Mouse (Mus musculus): ENCODE data around the gene Rasa3. TPM values are rescaled to one million over a fixed set of nuclear protein-coding genes. Genes with fewer than 3 reads are reported as not detected.

The Rasa3 gene
- total RNA-seq, 2 experiments from 2014 or later, result 5.9 to 10.5 TPM

DNA sequence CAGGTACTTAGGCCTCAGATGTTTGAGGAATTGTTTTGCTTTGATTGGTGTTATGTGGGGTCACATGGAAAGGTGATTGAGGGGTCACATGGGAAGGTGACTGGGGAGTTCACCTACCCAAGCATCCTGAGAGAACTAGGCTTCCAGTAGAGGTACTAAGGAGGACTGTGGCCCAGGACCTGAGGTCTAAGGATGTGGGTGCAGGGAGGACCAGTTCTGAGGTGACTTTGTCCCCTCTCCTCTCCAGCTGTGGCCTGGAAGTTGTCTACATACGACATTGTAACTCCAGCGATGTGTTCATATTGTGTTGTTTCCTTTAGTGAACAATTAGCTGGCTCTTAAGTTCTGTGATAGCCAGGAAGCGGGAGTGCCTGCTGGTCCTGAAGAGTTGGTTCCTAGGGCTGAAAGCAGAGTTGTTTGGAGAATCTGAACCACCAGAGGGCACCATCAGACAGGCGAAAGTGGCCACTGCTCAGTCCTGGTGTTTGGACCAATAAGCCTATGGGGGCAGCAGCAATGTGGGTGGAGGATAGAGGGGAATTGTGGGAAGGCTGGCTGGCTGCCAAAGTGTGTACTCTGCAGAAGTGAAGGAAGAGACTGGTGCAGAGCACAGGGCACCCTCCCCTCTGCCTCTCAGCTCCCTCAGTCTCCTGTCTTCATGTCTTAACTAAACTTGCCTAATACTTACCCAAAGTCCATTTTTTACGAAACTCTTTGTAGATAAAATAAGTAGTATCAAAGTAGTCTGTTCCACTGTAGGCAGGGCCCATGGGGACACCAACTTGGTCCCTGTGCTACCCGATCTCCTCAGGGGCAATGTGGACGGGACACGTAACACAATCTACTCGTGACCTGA lies 126.5 kb downstream of the Rasa3 start:
- DNase-seq, result peak; percentile 92
- TF ChIP-seq CTCF (IDR thresholded peaks at IDR 0.05), result peak; percentile 91
- intact Hi-C loops (cut with DNase I), result loop anchor here (1.0 to 5.0 kb wide), 3 partner anchors 128 to 202 kb away; no protein-coding TSS in a partner anchor
- 0 out of 2 replicates have a peak overlapping the region, but pooled peaks have one; percentile 21 for H3K27ac ChIP-seq
- no peak overlapping the region for H3K4me3 ChIP-seq

DNA sequence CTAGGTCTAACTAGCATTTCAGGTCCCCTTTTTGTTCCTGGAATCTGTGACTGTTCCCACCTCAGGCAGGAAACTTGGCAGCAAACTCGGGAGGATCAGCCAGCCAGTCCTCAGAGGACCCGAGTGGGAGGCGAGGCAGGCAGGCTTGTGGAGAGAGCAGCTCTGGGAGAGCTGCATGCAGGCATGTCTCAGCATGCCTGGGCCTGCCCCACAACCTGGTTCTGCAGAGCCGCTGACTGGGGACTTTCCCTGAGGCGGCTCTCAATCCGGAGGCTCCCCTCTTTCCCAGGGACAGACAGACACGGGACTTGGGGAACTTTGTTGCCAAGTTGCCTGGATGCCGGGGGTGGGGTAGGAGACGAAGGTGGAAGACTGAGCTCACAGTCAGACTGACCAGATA lies 128.6 kb downstream of the Rasa3 start:
- Histone ChIP-seq H3K4me3 (peak overlapping the region; percentile 33), H3K27ac (peak overlapping the region; percentile 71)
- intact Hi-C loops (cut with DNase I), result loop anchor here (1.0 kb wide), 2 partner anchors 94 to 136 kb away; no protein-coding TSS in a partner anchor
- peak; percentile 78 for DNase-seq
- no peak for TF ChIP-seq CTCF (IDR thresholded peaks at IDR 0.05)

DNA sequence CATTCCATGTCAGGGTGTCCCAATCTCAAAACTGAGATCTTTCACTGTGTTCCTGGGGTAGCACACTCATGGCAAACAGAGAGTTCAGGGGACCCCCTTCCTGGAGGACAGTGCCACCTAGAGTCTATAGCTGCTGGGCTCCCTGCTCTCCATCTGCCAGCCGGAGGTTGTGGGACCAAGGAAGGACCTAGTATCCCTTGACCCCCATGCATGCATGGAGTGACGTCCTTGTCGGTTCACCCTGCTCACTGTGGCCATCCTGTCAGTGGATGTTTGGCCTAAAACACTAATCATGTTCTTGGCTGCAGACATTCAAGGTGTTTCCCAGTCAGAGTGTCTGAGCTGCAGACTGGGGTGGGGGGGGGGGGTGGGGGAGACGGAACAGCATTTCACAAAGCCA lies 129.2 kb downstream of the Rasa3 start:
- Histone ChIP-seq H3K4me3 (peak overlapping the region; percentile 33; the same call in 1 of the 2 replicates), H3K27ac (peak overlapping the region; percentile 71)
- TF ChIP-seq CTCF (IDR thresholded peaks at IDR 0.05), result peak; percentile 84
- intact Hi-C loops (cut with DNase I), result loop anchor here (1.0 kb wide), 2 partner anchors 93 to 135 kb away; no protein-coding TSS in a partner anchor
- DNase-seq, result peak; percentile 68

DNA sequence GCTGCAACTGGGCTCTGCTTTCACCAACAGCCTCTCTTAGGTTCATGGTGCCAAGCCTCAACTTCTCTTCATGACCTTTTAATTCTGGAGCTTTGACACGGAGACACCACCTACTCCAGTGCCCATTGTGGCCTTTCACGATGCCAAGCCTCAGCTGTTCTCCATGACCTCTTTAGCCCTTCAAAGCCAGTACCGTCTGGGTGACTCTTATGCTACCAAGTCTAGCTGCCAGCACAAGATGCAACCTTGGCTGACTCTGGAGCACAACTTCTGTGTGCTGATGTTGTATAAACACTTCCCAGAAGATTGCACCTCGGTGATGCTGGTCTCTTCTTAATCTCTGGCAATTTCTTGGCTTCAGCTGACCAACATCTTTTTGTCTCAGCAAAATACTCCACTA lies 131.0 kb downstream of the Rasa3 start:
- no peak overlapping the region for H3K27ac ChIP-seq
- no peak for TF ChIP-seq CTCF (IDR thresholded peaks at IDR 0.05)
- no peak for DNase-seq
- H3K4me3 ChIP-seq, result no peak overlapping the region
- intact Hi-C loops (cut with DNase I), result no loop called here

GRCm38 (mm10) chr8:13541526-13541925 lies 135.9 kb downstream of the Rasa3 start:
- no peak overlapping the region for H3K27ac ChIP-seq
- DNase-seq, result no peak
- TF ChIP-seq CTCF (IDR thresholded peaks at IDR 0.05), result no peak
- H3K4me3 ChIP-seq, result no peak overlapping the region
- intact Hi-C loops (cut with DNase I), result no loop called here

DNA sequence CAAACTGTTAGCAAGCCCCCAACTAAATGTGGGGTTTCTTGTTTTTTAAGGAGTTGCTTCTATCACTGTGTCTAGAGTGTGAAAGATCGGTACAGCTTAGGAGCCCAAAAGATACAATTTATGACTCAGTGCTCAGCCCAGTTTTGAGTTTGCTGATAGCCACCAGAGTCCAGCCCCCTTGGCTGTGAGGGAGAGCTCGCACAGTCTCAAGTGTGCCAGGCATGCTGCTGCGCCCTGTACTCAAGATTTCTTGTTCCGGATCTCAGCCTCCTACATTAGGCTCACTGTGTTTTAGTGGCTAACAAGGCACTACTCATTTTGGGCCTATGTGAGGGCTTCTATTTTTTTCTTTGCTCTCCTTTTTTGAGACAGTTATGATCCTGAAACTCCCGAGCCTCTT lies 137.3 kb downstream of the Rasa3 start:
- Histone ChIP-seq H3K27ac (no peak overlapping the region), H3K4me3 (no peak overlapping the region)
- no peak for DNase-seq
- intact Hi-C loops (cut with DNase I), result no loop called here
- no peak for TF ChIP-seq CTCF (IDR thresholded peaks at IDR 0.05)

DNA sequence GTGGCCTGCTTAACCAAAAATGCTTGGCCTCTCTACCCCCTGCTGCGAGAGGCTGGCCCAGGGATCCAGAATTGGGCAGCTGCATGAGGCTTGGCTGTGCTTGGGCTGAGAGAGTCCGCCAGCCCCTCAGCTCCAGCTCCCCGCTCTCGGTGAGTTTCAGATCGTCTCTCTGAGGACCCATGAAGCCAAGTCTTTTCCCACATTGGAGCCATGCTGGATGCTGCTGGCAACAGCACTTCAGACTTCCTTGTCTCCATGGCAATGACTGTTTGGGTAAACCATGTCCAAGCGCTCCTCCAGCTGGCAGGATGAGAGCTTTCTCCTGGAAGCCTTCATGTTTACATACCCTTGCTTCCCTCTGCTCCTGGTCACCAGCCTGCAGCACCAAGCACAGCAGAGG lies 138.6 kb downstream of the Rasa3 start:
- TF ChIP-seq CTCF (IDR thresholded peaks at IDR 0.05), result no peak
- DNase-seq, result peak; percentile 65
- Histone ChIP-seq H3K27ac (peak overlapping the region; percentile 51; the same call in 1 of the 2 replicates), H3K4me3 (peak overlapping the region; percentile 2; the same call in 1 of the 2 replicates)
- intact Hi-C loops (cut with DNase I), result no loop called here

DNA sequence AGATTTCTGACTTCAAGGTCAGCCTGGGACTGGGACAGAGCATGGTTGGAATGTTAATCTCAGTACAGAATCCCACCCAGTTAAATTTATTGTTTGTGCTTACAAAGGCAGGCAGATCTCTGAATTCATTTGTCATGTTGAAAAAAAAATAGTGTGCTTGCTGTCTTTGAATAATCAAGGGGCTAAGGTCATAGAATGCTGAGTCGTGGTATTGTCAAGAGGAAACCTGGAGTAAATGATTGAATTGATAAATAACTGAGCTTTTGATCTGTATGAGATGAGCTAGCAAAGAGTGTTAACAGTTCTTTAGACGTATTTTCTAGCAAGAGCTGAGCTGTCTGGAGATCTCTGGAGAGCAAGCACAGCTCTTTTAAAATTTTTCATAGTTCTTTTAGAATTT lies 140.3 kb downstream of the Rasa3 start:
- no peak overlapping the region for H3K4me3 ChIP-seq
- DNase-seq, result no peak
- intact Hi-C loops (cut with DNase I), result no loop called here
- no peak for TF ChIP-seq CTCF (IDR thresholded peaks at IDR 0.05)
- H3K27ac ChIP-seq, result no peak overlapping the region

DNA sequence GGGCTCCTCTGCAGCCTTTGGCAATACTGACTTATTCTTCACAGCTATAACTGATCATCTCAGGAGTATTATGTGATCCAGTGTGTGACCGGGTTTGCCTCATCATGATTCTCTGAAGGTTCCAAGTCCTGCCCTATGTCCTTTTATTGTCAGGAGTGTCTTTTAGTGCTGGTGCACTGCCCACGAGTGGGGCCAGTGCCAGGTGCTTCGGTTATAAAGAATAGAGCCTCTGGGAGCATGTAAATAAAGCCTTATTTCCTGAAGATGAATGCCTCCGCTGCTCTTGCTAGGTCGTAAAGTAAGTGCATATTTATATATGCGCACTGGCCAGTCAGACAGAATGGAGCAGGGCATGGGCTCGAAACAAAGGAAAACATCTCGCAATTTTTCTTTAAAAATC lies 144.3 kb downstream of the Rasa3 start:
- TF ChIP-seq CTCF (IDR thresholded peaks at IDR 0.05), result no peak
- no peak overlapping the region for H3K4me3 ChIP-seq
- DNase-seq, result no peak
- no peak overlapping the region for H3K27ac ChIP-seq
- intact Hi-C loops (cut with DNase I), result loop anchor here (5.0 kb wide), 1 partner anchor 41 kb away; the partner anchor contains the start of gene Gas6

DNA sequence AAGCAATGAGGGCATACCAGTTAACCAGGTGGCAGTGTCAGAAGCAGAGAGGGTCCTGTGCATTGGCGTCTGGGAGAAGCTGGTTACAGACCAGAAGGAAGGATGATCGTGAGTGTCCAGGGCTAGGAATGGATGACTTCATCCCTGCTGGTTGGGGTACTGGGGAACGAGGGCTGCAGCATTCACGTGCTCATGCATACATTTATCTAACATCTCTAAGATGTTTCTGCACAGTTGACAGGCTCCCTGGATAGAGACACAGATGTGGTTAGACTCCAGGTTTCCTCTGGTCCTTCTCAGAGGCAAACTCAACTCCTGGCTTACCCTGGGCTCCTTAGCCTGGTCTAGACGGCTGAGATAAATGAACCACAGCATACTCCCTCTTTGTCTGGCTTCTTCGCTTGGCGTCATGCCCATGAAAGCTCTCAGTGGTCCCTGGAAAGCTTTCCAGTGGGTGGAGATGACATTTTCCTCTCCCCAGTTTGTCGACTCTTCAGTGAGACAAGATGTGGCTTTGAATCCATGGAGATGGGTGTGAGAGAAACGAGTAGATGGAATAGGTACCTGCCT lies 145.7 kb downstream of the Rasa3 start:
- no peak for TF ChIP-seq CTCF (IDR thresholded peaks at IDR 0.05)
- intact Hi-C loops (cut with DNase I), result loop anchor here (5.0 kb wide), 1 partner anchor 39 kb away; the partner anchor contains the start of gene Gas6
- Histone ChIP-seq H3K27ac (peak overlapping the region; percentile 78), H3K4me3 (no peak overlapping the region)
- DNase-seq, result no peak

DNA sequence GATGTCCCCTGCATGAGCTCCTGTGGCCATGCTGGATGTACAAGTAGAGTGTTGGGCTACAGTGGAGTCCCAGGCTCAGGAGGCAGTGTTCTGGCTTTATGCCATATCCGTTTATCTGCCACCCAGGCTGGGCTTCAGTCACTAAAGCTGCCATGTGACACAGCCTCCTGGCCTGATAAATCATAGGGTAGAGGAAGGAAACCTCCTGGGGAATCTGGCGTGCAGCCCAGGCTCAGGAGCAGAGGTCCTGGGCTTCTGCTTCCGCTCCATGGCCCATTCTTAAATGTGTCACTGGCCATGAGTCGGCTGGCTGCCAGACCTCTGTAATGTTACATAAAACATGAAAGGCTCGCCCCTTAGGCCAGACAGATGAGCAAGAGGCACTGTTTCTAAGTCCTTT lies 146.5 kb downstream of the Rasa3 start:
- peak; percentile 87 for DNase-seq
- H3K27ac ChIP-seq, result peak overlapping the region; percentile 78
- TF ChIP-seq CTCF (IDR thresholded peaks at IDR 0.05), result no peak
- H3K4me3 ChIP-seq, result no peak overlapping the region
- intact Hi-C loops (cut with DNase I), result loop anchor here (5.0 kb wide), 1 partner anchor 39 kb away; the partner anchor contains the start of gene Gas6

DNA sequence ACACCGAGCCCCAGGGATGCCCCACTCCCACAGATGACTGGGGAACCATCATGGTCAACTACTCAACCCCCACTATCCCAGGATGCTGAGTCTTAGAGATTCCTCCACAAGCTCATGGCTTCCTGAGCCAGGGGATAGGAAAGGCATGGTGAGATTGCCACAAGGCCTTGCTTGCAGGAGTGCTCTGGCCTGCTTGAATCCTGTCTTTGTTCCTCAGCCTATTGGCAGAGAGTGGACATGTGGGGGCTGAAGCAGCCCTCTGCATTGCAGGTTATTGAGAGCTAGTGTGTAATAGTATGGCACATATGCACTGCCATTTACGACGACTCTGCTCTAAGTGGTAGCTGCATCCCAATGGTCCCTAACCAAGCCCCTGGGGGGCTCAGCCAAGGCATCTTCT lies 147.0 kb downstream of the Rasa3 start:
- DNase-seq, result no peak
- peak overlapping the region; percentile 7; the same call in 1 of the 2 replicates for H3K4me3 ChIP-seq
- intact Hi-C loops (cut with DNase I), result loop anchor here (5.0 kb wide), 1 partner anchor 38 kb away; the partner anchor contains the start of gene Gas6
- TF ChIP-seq CTCF (IDR thresholded peaks at IDR 0.05), result no peak
- H3K27ac ChIP-seq, result peak overlapping the region; percentile 78

GRCm38 (mm10) chr8:13529891-13530316 lies 147.5 kb downstream of the Rasa3 start:
- TF ChIP-seq CTCF (IDR thresholded peaks at IDR 0.05), result no peak
- Histone ChIP-seq H3K27ac (peak overlapping the region; percentile 78), H3K4me3 (peak overlapping the region; percentile 7; the same call in 1 of the 2 replicates)
- DNase-seq, result peak; percentile 83
- intact Hi-C loops (cut with DNase I), result loop anchor here (5.0 kb wide), 1 partner anchor 38 kb away; the partner anchor contains the start of gene Gas6
